Mouse (Mus musculus) spleen, adult 2 months (tissue): ENCODE measurements around the gene Tmem200a.

ENCODE experiments used
- CTCF ChIP-seq: fragments of 200-500 bp; IDR thresholded peaks from 2 replicates; pipeline ENCODE4 v1.5.1; 2011; ENCODE audit warnings: mild to moderate bottlenecking, inconsistent platforms; ENCODE audit not compliant: insufficient read depth, insufficient read length, insufficient replicate concordance; ENCODE audit errors: extremely low read depth
- POLR2A ChIP-seq: fragments of 200-500 bp; IDR thresholded peaks from 2 replicates; pipeline ENCODE4 v1.6.1; 2011; ENCODE audit warnings: low read depth, low read length, inconsistent platforms

DNA sequence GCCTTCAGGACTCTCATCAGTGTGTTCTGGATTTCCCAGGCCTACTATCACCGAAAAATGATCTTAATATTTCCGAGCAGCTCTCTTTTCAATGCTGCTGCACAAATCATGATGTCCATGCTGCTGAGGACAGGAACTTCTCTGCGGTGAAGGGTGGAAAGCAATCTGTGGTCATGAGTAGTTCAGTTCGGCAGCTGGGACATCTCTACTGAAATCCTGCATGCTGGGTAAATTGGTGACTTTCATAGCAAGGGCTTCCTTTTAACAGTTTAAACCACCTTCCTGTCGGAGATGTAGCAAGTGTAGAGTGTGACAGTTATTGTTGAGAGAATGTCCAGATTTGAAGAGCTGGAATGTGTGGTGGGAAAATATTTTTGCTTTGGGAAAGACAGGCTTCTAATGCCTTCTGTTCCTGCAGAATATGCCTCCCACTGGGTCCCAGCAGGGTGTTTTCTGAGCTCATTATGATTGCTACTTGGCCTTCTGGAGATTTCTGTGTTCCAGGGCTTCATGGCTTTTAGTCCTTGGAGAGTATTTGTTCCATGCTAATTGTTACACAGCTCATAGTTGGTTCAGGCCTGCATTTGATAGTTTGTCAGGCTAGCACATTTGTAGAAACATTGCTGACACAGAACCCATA is 79.4 kb downstream of the Tmem200a start:
- TF ChIP-seq CTCF = no peak
- no peak for TF ChIP-seq POLR2A
